Mouse (Mus musculus): ENCODE data around the gene Mon1b. TPM values are rescaled to one million over a fixed set of nuclear protein-coding genes. Genes with fewer than 3 reads are reported as not detected.
A peak's percentile ranks its signal among the peaks of the same experiment; 100 is the strongest.

Mon1b gene
- total RNA-seq, 2 experiments from 2014 or later: 20.3 to 22.6 TPM

DNA sequence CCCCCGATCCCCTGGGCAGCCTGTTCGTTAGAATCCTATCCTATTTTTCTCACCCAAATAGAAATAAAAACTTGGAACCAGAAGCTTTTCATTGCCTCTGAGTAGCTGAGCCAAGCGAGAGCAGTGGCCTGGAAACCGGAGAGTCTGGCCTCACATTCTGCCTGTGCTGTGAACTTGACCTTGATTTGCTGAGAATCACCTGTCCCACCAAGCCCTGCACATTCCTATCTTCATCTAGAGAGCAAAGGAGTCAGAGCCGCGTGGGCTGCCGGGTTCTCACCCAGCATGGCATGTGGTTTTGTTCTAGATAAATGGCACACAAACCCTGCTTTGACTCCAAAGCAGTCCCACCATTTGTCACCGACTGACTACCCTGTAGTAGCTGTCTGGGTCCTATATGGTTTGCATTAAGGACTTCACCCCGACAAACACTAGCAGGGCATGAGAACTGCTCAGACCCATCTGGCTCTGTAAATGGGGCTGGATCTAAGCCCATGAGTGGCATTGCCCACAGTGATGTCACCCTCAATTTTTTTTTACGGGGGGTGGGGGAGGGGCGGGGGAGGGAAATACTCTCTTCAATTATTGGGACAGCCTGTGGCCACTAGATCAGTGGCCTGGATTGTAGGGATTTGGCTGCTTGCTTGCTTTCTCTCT, 37.3 kb downstream of the Mon1b start:
- no peak for DNase-seq (ENCODE audit: low spot score in 2 of 2)

DNA sequence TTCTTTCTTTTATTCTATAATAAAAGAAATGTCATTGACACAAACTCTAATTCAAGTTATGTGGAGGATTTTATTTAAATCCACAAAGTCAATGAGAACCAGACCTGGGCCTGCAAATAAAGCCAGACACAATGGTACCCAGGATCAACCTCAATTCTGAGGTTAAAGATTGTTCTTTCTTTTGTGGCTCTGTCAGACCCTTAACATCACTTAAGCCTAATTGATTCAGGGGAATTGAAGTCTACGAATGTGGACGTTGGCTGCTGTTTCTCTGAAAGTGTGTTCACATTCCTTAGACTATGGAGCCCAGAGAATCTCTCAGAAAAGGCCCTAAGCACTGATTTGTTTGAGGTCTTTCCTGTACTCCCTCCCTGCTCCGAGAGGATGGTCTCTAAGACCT, 37.9 kb downstream of the Mon1b start:
- DNase-seq (ENCODE audit: low spot score in 2 of 2): no peak

DNA sequence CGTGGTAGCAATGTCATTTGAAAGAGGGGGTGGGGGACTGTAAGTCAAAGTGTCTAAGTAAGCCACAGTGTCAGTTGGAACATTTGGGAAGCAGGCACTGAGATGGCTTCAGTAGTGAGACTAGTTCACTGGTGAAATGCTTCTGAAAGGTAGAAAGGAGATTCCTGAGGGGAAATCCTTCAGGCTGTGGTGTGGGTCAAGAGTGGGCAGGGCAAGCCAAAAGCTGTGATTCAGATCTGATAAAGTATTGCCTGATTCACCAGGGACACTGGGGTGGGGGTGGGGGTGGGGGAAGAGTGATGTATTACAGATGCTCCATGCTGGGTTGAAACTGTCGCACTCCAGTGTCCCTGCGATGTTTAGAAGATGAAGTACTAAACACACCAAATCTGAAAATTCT, 39.2 kb downstream of the Mon1b start:
- no peak for DNase-seq (ENCODE audit: low spot score in 2 of 2)

DNA sequence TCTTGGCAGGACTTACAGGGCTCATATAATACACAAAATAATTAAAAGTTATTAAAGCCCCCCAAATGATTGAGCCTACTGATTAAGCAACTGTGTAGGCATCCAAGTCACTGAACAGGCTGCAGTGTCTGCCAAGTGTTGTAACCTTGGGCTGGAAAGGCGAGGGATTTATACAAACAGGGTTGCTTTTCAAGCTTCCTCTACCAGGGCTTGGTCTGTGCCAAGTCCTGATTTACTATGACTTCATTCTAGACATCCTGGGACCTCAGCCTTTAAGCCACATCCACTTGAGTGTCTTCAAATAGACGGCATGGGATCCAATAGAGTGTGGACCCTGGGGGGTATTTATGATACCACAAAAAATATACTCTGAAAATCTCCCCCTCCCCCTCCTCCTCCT, 39.9 kb downstream of the Mon1b start:
- no peak for DNase-seq (ENCODE audit: low spot score in 2 of 2)

DNA sequence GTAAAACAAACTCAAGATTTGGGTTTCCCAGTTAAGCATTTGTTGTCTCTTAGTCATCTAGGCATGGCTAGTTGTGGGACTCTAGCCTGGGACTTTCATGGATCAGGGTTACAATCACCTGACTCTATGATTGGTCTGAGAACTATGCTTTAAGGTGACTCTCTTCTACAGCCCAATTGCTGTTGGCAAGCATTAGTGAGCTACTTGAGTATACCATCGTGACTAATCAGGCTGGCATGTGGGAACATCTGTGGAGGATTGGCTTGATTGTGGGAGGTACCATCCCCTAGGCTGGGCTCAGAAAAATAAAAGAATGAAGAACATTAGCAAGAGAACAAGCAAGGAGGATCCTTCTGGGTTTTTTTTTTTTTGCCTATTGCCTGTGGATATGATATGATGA, 41.4 kb downstream of the Mon1b start:
- no peak for DNase-seq (ENCODE audit: low spot score in 2 of 2)

DNA sequence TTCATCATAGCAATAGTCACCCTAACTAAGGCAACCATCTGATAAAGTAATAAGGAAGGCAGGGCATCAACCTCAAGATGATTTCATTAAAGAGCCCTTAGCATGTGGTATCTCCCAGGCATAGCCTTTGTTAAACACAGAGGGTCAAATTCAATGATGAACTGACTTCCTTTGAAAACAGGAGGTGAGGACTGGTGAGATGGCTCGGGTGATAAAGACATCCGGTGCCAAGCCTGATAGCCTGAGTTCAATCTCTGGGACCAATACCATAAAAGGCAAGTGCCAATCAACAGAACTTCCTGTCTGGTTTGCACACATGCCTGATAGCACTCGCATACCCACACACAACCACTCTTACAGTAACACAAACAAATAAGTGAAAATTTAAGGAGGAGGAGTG, 44.0 kb downstream of the Mon1b start:
- no peak for DNase-seq (ENCODE audit: low spot score in 2 of 2)

DNA sequence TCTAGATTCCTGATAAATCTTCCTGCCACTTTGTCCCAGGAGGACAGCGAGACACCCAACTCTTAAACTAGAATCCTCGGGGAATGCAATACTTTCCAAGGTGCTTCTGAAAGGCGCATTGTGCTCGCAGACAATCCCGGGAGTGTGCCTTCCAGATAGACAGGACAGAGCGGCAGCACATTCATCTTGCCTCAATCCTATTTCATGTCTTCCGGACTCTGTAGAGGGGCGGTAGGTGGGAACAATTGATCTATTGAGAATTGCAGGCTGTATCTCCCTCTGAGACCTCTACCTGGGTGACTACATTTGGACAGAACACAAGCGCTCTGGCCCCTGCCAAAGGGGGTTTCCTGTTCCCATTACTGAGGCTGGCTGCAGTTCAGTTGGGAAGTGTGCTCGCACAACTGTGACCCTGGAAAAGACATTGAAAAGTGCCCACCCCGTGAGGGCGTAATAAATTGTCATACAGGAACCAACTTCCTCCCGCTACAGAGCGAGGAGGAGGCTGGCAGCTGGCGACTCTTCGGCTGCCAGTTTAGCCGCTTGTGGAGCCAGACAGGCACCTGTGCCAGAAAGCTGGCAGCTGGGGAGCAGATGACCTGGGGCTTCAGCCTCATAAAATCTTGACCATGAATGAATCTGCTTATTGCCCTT, 52.6 kb downstream of the Mon1b start:
- DNase-seq (ENCODE audit: low spot score in 2 of 2): peak; percentile 37 to 40

DNA sequence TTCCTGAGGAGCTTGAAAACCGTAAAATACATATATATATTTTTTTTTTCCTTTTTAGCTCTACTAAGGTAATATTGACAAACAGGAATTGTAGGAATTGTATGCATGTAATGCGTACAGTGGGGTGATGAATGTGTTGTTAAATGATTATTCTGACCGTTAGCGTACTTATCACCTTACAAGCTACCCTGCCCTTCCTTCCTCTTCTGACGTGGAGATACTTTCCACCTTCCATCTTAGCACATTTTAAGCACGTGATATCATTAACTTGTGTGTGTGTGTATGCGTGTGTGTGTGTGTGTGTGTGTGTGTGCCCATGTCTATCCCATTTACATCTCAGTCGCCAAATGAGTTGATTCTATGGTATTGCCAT, 53.1 kb downstream of the Mon1b start:
- no peak for DNase-seq (ENCODE audit: low spot score in 2 of 2)

DNA sequence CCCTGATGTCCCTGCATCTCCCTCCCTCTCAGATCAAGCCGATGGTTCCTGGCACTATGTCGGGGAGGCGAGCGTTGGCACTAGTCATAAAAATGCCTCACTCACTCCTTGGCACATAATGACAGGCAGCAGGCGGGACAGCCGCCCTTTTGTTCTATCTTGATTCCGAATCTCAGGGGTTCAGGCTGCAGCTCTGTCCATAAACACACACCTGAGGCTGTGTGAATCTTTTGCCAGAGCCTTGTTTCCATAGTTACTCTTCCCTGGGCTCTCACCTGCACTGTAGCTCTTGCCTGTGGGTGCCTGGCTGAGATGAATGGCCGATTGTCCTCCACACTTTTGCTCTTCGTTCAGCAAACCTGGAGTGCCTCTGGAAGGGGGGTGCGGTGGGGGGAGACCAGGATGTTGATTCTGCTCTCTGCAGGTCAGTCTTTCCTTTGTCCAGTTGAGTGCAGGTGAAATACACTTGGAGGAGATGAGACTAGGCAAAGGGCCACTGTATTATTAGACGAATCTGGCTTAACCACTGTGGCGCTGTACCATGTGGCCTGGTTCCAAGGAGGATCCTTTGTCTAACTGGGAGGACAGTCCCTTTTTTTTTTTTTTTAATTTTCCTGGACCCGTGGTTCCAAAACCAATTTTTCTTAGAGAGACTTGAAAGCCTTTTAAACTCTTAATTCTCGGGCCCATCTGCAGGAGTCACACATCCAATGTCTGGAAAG, 56.4 kb downstream of the Mon1b start:
- DNase-seq (ENCODE audit: low spot score in 2 of 2): peak; percentile 28 to 46

Other genes starting within 250 kb of the Mon1b start
- gene Syce1l, start 7.6 kb downstream of the Mon1b start, total RNA-seq (2021): under 1 TPM; 0.62 to 0.85 TPM
- 10 to 100 TPM in 1 of 2 experiments, 1 to 10 TPM in 1; 9.6 to 11.2 TPM for gene Adamts18, start 213.2 kb downstream of the Mon1b start, total RNA-seq (2021)

Measured in layer of hippocampus, postnatal 10 days (tissue).